Comparison of ENCODE assay signal across 21 mouse cellular contexts in genomic region chr1:55525100-55525499, GRCm38 (mm10).
A peak's percentile ranks its signal among the peaks of the same experiment; 100 is the strongest.
DNase-seq lines count a peak whose midpoint lies in the region; ATAC-seq and TF ChIP-seq lines count a peak whose summit lies in the region.
"Had no signal": no experiment of that assay in that cellular context is flagged by ENCODE, and none has a peak within 500 bp of the region (broad histone marks: within the 10 kb centered on the region; RNA-seq: fewer than 3 reads in every experiment).

No protein-coding gene starts in this region.

- H3K27ac ChIP-seq in stomach, postnatal 0 days (replicated peaks), result peak overlapping the region; percentile 53
- H3K27ac ChIP-seq: embryonic facial prominence, embryonic 13.5 days; forebrain, embryonic 12.5 days; heart, adult 2 months; heart, embryonic 15.5 days; hindbrain, embryonic 13.5 days had no signal

- H3K4me1 ChIP-seq in stomach, postnatal 0 days (replicated peaks; ENCODE audit: control insufficient read depth, insufficient read depth), result no peaks in the 10 kb centered on the region
- H3K4me1 ChIP-seq: forebrain, embryonic 12.5 days; hindbrain, embryonic 13.5 days had no signal

- no peak overlapping the region for H3K4me3 ChIP-seq in stomach, postnatal 0 days (ENCODE audit: low read depth, low read length)
- H3K4me3 ChIP-seq: embryonic facial prominence, embryonic 13.5 days; forebrain, embryonic 12.5 days; heart, adult 2 months; heart, embryonic 15.5 days; hindbrain, embryonic 13.5 days had no signal

- no peak for TF ChIP-seq EP300 in stomach, postnatal 0 days (optimal IDR thresholded peaks at IDR 0.05)

- H3K36me3 ChIP-seq in stomach, postnatal 0 days (ENCODE audit: control insufficient read depth, insufficient read depth, low read length), result no peaks in the 10 kb centered on the region
- H3K36me3 ChIP-seq: embryonic facial prominence, embryonic 13.5 days; forebrain, embryonic 12.5 days; heart, embryonic 15.5 days; hindbrain, embryonic 13.5 days had no signal

- peak; percentile 26 for DNase-seq in MEL-GATA-1-ER (ENCODE audit: extremely low read depth, low read depth)
- DNase-seq in stomach, postnatal 0 days (ENCODE audit: low spot score), result no peak
- no peak for DNase-seq in kidney, adult 11 months
- DNase-seq in right cerebral cortex, postnatal 4 days, result no peak
- no peak for DNase-seq in cerebellum, adult 11 months
- DNase-seq: adrenal gland, postnatal 14 days; cerebellum, adult 9-10 months; cerebellum, postnatal 25 days; gastrocnemius, postnatal 10 days; heart, adult 2 months; heart, postnatal 14 days had no signal

- H3K4me2 ChIP-seq in stomach, postnatal 0 days (replicated peaks; ENCODE audit: low read depth), result no peak overlapping the region
- H3K4me2 ChIP-seq: embryonic facial prominence, embryonic 13.5 days; forebrain, embryonic 12.5 days; heart, embryonic 11.5 days; heart, embryonic 15.5 days; hindbrain, embryonic 13.5 days had no signal

- peak; percentile 73 for ATAC-seq in granulocyte monocyte progenitor cell, adult 5-6 weeks (replicated peaks; ENCODE audit: poor library complexity, severe bottlenecking)
- ATAC-seq in monocyte, adult 5-6 weeks (replicated peaks; ENCODE audit: insufficient number of reproducible peaks, low FRiP score, low TSS enrichment, poor library complexity, severe bottlenecking), result peak; percentile 47; the same call in 1 of the 2 replicates
- ATAC-seq in stomach, postnatal 0 days (ENCODE audit: low FRiP score, low TSS enrichment), result no peak
- ATAC-seq: activated CD4-positive, CD25-positive, alpha-beta regulatory T cell, adult 4 months; forebrain, embryonic 16.5 days; Patski had no signal

- no peaks in the 10 kb centered on the region for H3K9me3 ChIP-seq in stomach, postnatal 0 days (ENCODE audit: control insufficient read depth, low read length)
- H3K9me3 ChIP-seq: embryonic facial prominence, embryonic 13.5 days; forebrain, embryonic 12.5 days; heart, embryonic 15.5 days; hindbrain, embryonic 13.5 days had no signal

- WGBS in stomach, postnatal 0 days, result 67% methylated on average over 5 of the region's 5 CpGs

- H3K27me3 ChIP-seq in stomach, postnatal 0 days (ENCODE audit: control insufficient read depth, insufficient read depth, low read length), result no peaks in the 10 kb centered on the region
- H3K27me3 ChIP-seq: embryonic facial prominence, embryonic 13.5 days; forebrain, embryonic 12.5 days; heart, embryonic 15.5 days; hindbrain, embryonic 13.5 days; Patski had no signal

- no peak for TF ChIP-seq CTCF in stomach, postnatal 0 days (IDR thresholded peaks at IDR 0.05; ENCODE audit: low read depth)

- no peak overlapping the region for H3K9ac ChIP-seq in stomach, postnatal 0 days (ENCODE audit: low read length)
- H3K9ac ChIP-seq: embryonic facial prominence, embryonic 13.5 days; forebrain, embryonic 12.5 days; heart, embryonic 15.5 days; hindbrain, embryonic 13.5 days had no signal
